Mouse (Mus musculus) bone marrow, adult 2 months (tissue): ENCODE results near the gene Rin1. TPM values are rescaled to one million over a fixed set of nuclear protein-coding genes. Genes with fewer than 3 reads are reported as not detected.
A peak's percentile ranks its signal among the peaks of the same experiment; 100 is the strongest.

Source experiments
- H3K27ac ChIP-seq: fragments of 200-500 bp; 2 replicates; pipeline ENCODE4 v1.5.1; 2012; ENCODE audit warnings: low read depth, mild to moderate bottlenecking, control low read depth, inconsistent platforms, low read length; ENCODE audit not compliant: control insufficient read depth, poor library complexity, insufficient read depth
- H3K4me1 ChIP-seq: fragments of 200-500 bp; 2 replicates; pipeline ENCODE4 v1.6.1; 2011; ENCODE audit warnings: low read length; ENCODE audit not compliant: control insufficient read depth, insufficient read depth
- H3K4me3 ChIP-seq: fragments of 200-500 bp; replicated peaks from 2 replicates; pipeline ENCODE3; 2011; ENCODE audit warnings: mild to moderate bottlenecking, low read depth, low read length, control low read depth; ENCODE audit not compliant: control insufficient read depth
- CTCF ChIP-seq: fragments of 200-500 bp; IDR thresholded peaks from 2 replicates; pipeline ENCODE4 v1.5.1; 2011; ENCODE audit warnings: low read length, control low read depth; ENCODE audit not compliant: control insufficient read depth, insufficient read depth
- POLR2A ChIP-seq: fragments of 200-500 bp; IDR thresholded peaks from 2 replicates; pipeline ENCODE4 v1.6.1; 2011; ENCODE audit warnings: low read depth, mild to moderate bottlenecking, control low read depth, low read length, borderline replicate concordance; ENCODE audit not compliant: control insufficient read depth
- WGBS: fragments of 180-500 bp; shearing (Covaris S2); methylation state at CpG from one replicate; pipeline ENCODE4 v1.1.7; 2018; 5-methylcytosine and 5-hydroxymethylcytosine counted together
- polyA plus RNA-seq: library from polyadenylated mRNA; stranded (reverse); fragments of >200 nt; gene quantifications from 2 replicates; pipeline ENCODE4 v1.2.4, GENCODE M21; 2011; ENCODE audit warnings: low replicate concordance; ENCODE audit not compliant: missing spikeins, insufficient read depth, insufficient read length

Gene Rin1
- polyA plus RNA-seq, 1 experiment: 3.6 TPM

GRCm38 (mm10) chr19:5068570-5069234, 18.4 kb downstream of the Rin1 start:
- H3K4me1 ChIP-seq: peaks cover 3% of the 10 kb centered on the region
- no peak for TF ChIP-seq POLR2A
- TF ChIP-seq CTCF: no peak
- no peak overlapping the region for H3K27ac ChIP-seq
- WGBS: 58% methylated on average over 21 of the region's 21 CpGs
- H3K4me3 ChIP-seq: no peak overlapping the region

GRCm38 (mm10) chr19:5069486-5069885, 19.2 kb downstream of the Rin1 start:
- H3K4me3 ChIP-seq: no peak overlapping the region
- H3K27ac ChIP-seq: no peak overlapping the region
- WGBS: 83% methylated on average over 5 of the region's 5 CpGs
- TF ChIP-seq CTCF (no peak), POLR2A (no peak)
- H3K4me1 ChIP-seq: peaks cover 3% of the 10 kb centered on the region

- Histone ChIP-seq H3K4me3 (no peak overlapping the region), H3K4me1 (peaks cover 3% of the 10 kb centered on the region), H3K27ac (no peak overlapping the region)
- 94% methylated on average over 7 of the region's 7 CpGs for WGBS
- no peak for TF ChIP-seq POLR2A
- TF ChIP-seq CTCF: no peak
Observed at GRCm38 (mm10) chr19:5069978-5070377, 19.7 kb downstream of the Rin1 start.

- WGBS: 56% methylated on average over 11 of the region's 11 CpGs
- no peak for TF ChIP-seq CTCF
- no peak for TF ChIP-seq POLR2A
- Histone ChIP-seq H3K4me3 (no peak overlapping the region), H3K27ac (no peak overlapping the region), H3K4me1 (peaks cover 3% of the 10 kb centered on the region)
Observed at GRCm38 (mm10) chr19:5071077-5071476, 20.8 kb downstream of the Rin1 start.

GRCm38 (mm10) chr19:5071545-5072369, 21.5 kb downstream of the Rin1 start:
- peaks cover 3% of the 10 kb centered on the region for H3K4me1 ChIP-seq
- H3K4me3 ChIP-seq: peak overlapping the region; percentile 45
- no peak overlapping the region for H3K27ac ChIP-seq
- 8% methylated on average over 40 of the region's 40 CpGs for WGBS
- no peak for TF ChIP-seq CTCF
- TF ChIP-seq POLR2A: no peak

GRCm38 (mm10) chr19:5072389-5073019, 22.2 kb downstream of the Rin1 start:
- Histone ChIP-seq H3K4me3 (peak overlapping the region; percentile 45), H3K4me1 (peaks cover 3% of the 10 kb centered on the region), H3K27ac (no peak overlapping the region)
- TF ChIP-seq CTCF (no peak), POLR2A (no peak)
- 6% methylated on average over 20 of the region's 20 CpGs for WGBS

GRCm38 (mm10) chr19:5073028-5073427, 22.7 kb downstream of the Rin1 start:
- no peak overlapping the region for H3K27ac ChIP-seq
- peaks cover 3% of the 10 kb centered on the region for H3K4me1 ChIP-seq
- 2% methylated on average over 15 of the region's 15 CpGs for WGBS
- TF ChIP-seq POLR2A (no peak), CTCF (peak; percentile 47)
- peak overlapping the region; percentile 64 for H3K4me3 ChIP-seq

- H3K4me1 ChIP-seq: peaks cover 3% of the 10 kb centered on the region
- H3K27ac ChIP-seq: no peak overlapping the region
- no peak overlapping the region for H3K4me3 ChIP-seq
- WGBS: 35% methylated on average over 5 of the region's 5 CpGs
- TF ChIP-seq CTCF: no peak
- TF ChIP-seq POLR2A: no peak
Observed at GRCm38 (mm10) chr19:5073518-5073917, 23.2 kb downstream of the Rin1 start.
